Mouse (Mus musculus): Measurements from ENCODE around the gene Prkar1a.

DNA sequence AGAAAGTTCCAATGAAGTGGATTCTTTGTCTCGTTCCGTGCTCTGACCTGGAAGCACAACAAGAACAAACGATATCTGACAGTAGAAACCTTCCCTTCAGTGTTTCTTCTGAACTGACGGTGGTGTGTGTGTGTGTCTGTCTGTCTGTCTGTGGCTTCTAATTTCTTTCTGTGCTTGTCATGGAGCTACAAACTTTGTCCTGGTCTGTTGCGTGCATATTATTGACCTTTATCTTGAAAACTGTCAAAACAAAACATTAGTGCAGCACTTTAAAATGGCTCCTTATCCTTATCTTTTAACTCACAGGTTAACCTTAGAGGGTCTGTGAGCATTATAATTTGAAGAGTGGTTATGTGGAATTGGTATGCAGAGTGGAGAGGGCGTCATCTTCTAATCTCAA, 3.3 kb downstream of the Prkar1a start:
- TF ChIP-seq CTCF (IDR thresholded peaks at IDR 0.05; ENCODE audit: low read depth, low read length), result no peak
- TF ChIP-seq POLR2A (IDR thresholded peaks at IDR 0.05; ENCODE audit: borderline replicate concordance, low read depth, low read length), result no peak
